Mouse (Mus musculus) E14TG2a.4 (cell line): ENCODE results near the gene Smcr8.
A peak's percentile ranks its signal among the peaks of the same experiment; 100 is the strongest.

Source experiments
- H3K27me3 ChIP-seq: 2 replicates; pipeline ENCODE4 v1.6.1; 2014; ENCODE audit warnings: low read length, control low read depth; ENCODE audit not compliant: insufficient read depth
- H3K36me3 ChIP-seq: 2 replicates; pipeline ENCODE4 v1.6.1; 2014; ENCODE audit warnings: low read length, control low read depth; ENCODE audit not compliant: insufficient read depth
- H3K4me1 ChIP-seq: replicated peaks from 2 replicates; pipeline ENCODE4 v1.6.1; 2014; ENCODE audit warnings: low read depth, low read length, control low read depth
- H3K4me3 ChIP-seq: replicated peaks from 2 replicates; pipeline ENCODE4 v1.5.1; 2014; ENCODE audit warnings: mild to moderate bottlenecking, low read length
- H3K9me3 ChIP-seq: 2 replicates; pipeline ENCODE4 v1.6.1; 2014; ENCODE audit warnings: low read length, control low read depth
- CTCF ChIP-seq: conservative IDR thresholded peaks from 2 replicates; pipeline ENCODE4 v1.5.1; 2014; ENCODE audit warnings: low read length
- NANOG ChIP-seq: IDR thresholded peaks from 2 replicates; pipeline ENCODE4 v1.6.1; 2014; ENCODE audit warnings: borderline replicate concordance, low read length, mixed read lengths
- POU5F1 ChIP-seq: IDR thresholded peaks from 2 replicates; pipeline ENCODE4 v1.6.1; 2014; ENCODE audit warnings: low read length, borderline replicate concordance

Gene Smcr8

DNA sequence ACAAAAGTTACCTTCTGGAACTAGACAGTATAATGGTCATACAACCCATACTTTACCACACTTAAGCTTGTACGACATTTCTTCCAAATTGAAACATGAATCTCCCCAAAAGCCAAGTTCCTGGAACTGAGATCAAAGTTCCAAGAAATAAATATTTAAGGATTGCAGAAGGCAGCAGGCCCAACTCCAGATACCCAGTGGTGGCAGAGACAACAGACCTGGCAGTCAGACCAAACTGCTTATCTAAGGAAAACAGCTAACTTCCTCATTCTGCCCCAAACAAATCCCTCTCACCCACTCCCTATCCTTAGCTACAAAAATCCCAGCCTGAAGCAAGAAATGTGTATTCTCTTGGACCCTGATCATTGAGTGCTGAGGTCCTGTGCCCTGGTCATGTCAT, 2.5 kb upstream of the Smcr8 start:
- H3K36me3 ChIP-seq, result peaks cover 28% of the 10 kb centered on the region
- H3K27me3 ChIP-seq, result no peaks in the 10 kb centered on the region
- TF ChIP-seq NANOG (no peak), POU5F1 (no peak), CTCF (no peak)
- 0 out of 2 replicates have a peak overlapping the region, but pooled peaks have one; percentile 98 for H3K4me3 ChIP-seq
- H3K9me3 ChIP-seq, result no peaks in the 10 kb centered on the region
- H3K4me1 ChIP-seq, result peaks cover 41% of the 10 kb centered on the region

DNA sequence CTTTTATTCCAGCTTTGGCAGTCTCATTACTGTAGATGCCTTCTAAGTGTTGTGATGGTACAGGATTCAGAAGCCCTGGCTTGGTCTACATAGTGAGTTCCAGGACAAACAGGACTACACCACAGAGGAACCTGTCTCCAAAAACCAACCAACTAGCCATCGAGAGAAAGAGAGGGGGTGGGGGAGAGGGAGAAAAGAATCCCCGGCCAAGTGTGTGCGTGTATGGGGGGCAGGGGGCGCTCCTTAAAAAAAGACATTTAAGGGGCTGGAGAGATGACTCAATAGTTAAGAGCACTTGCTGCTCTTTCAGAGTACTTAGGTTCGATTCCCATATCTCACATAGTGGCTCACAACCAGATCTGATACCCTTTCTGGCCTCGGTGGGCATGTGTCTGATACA, 1.7 kb upstream of the Smcr8 start:
- peak overlapping the region; percentile 98 for H3K4me3 ChIP-seq
- no peak for TF ChIP-seq NANOG
- no peak for TF ChIP-seq CTCF
- TF ChIP-seq POU5F1, result no peak
- peaks cover 48% of the 10 kb centered on the region for H3K4me1 ChIP-seq
- no peaks in the 10 kb centered on the region for H3K27me3 ChIP-seq
- H3K9me3 ChIP-seq, result no peaks in the 10 kb centered on the region
- H3K36me3 ChIP-seq, result peaks cover 35% of the 10 kb centered on the region

GRCm38 (mm10) chr11:60776107-60776828, 1.1 kb upstream of the Smcr8 start:
- TF ChIP-seq NANOG (no peak), POU5F1 (no peak), CTCF (no peak)
- Histone ChIP-seq H3K4me3 (peak overlapping the region; percentile 98), H3K4me1 (peaks cover 55% of the 10 kb centered on the region), H3K27me3 (no peaks in the 10 kb centered on the region), H3K9me3 (no peaks in the 10 kb centered on the region), H3K36me3 (peaks cover 42% of the 10 kb centered on the region)

- Histone ChIP-seq H3K4me1 (peaks cover 71% of the 10 kb centered on the region), H3K36me3 (peaks cover 58% of the 10 kb centered on the region), H3K27me3 (no peaks in the 10 kb centered on the region), H3K9me3 (no peaks in the 10 kb centered on the region), H3K4me3 (peak overlapping the region; percentile 98)
- no peak for TF ChIP-seq NANOG
Observed at GRCm38 (mm10) chr11:60777801-60778370, 562 bp downstream of the Smcr8 start.

- Histone ChIP-seq H3K4me3 (peak overlapping the region; percentile 98), H3K36me3 (peaks cover 72% of the 10 kb centered on the region), H3K4me1 (peaks cover 83% of the 10 kb centered on the region), H3K9me3 (no peaks in the 10 kb centered on the region), H3K27me3 (no peaks in the 10 kb centered on the region)
- TF ChIP-seq NANOG, result no peak
- TF ChIP-seq POU5F1, result no peak
- TF ChIP-seq CTCF, result no peak
Observed at GRCm38 (mm10) chr11:60779673-60780189, 2.4 kb downstream of the Smcr8 start.

- no peaks in the 10 kb centered on the region for H3K9me3 ChIP-seq
- peaks cover 100% of the 10 kb centered on the region for H3K36me3 ChIP-seq
- no peak overlapping the region for H3K4me3 ChIP-seq
- peaks cover 53% of the 10 kb centered on the region for H3K4me1 ChIP-seq
- TF ChIP-seq NANOG (no peak), CTCF (no peak), POU5F1 (no peak)
- H3K27me3 ChIP-seq, result no peaks in the 10 kb centered on the region
Observed at GRCm38 (mm10) chr11:60784179-60784922, 7.0 kb downstream of the Smcr8 start.

GRCm38 (mm10) chr11:60787595-60787994, 10.3 kb downstream of the Smcr8 start:
- Histone ChIP-seq H3K4me3 (no peak overlapping the region), H3K9me3 (no peaks in the 10 kb centered on the region), H3K36me3 (peaks cover 99% of the 10 kb centered on the region), H3K27me3 (no peaks in the 10 kb centered on the region), H3K4me1 (peaks cover 21% of the 10 kb centered on the region)
- no peak for TF ChIP-seq CTCF
- no peak for TF ChIP-seq NANOG
- TF ChIP-seq POU5F1, result no peak

DNA sequence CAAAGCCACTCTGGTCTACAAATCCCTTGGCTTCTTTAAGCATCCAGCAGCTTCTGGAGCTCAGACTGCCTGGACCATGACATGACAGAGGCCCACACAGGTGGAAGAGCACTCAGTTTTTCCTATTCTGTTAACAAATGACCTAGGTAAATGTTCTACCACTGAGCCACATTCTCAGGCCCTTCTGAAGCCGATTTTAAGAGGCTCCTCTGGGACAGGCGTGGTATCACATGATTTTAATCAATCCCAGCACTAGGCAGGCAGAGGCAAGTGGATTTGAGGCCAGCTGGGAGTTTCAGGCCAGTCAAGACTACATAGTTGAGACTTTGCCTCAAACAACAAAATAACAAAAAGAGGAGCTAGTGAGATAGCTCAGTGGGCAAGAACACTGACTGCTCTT, 13.1 kb downstream of the Smcr8 start:
- H3K36me3 ChIP-seq, result peaks cover 98% of the 10 kb centered on the region
- no peak overlapping the region for H3K4me3 ChIP-seq
- no peaks in the 10 kb centered on the region for H3K27me3 ChIP-seq
- no peaks in the 10 kb centered on the region for H3K4me1 ChIP-seq
- TF ChIP-seq CTCF (no peak), POU5F1 (no peak)
- H3K9me3 ChIP-seq, result no peaks in the 10 kb centered on the region
